Mouse (Mus musculus) erythroblast, adult 5-6 weeks (primary cell): ENCODE measurements at regions not wholly inside any gene's neighbourhood (a gene's known extent, or its start where the extent isn't known, plus 50 kb on each side); places are given as distances from the start of the nearest gene placed in this dataset.

Experiments
- ATAC-seq: replicated peaks from 2 replicates; pipeline ENCODE4 v1.8.0; 2016; ENCODE audit warnings: moderate number of reproducible peaks, mild to moderate bottlenecking, moderate TSS enrichment, inconsistent platforms; ENCODE audit not compliant: poor library complexity, low FRiP score, severe bottlenecking

DNA sequence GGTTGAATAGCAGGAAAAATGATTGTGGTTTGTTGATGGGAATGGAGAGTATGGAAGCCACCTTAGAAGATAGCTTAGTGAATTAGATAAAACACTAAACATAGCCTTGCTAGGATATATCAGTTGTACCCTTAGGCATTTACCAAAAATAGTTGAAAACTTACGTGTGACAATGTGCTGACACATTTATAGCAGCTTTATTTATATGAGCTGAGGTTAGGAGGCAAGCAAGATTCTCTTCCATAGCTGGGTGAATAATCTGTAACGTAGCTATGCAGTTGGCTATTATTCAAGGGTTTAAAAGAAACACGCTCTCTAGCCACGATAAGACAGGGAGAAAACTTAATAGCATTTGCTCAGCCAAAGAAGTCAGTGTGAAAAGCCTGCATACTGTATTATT lies 685.4 kb downstream of the Hs3st4 start:
- no peak for ATAC-seq

DNA sequence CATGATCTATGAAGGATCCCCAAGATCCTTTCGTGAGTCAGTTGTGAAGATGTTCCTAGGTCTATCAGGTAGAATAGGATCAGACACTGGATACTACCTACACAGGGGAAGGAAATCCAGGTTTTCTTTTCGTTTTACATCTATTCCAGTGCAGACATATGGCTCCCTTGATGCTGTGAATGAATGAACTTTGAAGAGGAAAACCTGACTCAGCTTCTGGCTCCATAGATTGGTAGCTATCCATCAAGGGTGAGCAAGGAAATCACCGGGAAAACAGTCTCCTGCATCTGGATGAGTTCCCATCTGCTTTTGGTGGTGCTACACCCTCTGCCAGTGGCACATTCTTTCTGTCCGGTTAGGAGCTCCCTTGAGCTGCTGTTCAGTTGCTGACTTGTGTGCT lies 687.8 kb downstream of the Hs3st4 start:
- no peak for ATAC-seq

DNA sequence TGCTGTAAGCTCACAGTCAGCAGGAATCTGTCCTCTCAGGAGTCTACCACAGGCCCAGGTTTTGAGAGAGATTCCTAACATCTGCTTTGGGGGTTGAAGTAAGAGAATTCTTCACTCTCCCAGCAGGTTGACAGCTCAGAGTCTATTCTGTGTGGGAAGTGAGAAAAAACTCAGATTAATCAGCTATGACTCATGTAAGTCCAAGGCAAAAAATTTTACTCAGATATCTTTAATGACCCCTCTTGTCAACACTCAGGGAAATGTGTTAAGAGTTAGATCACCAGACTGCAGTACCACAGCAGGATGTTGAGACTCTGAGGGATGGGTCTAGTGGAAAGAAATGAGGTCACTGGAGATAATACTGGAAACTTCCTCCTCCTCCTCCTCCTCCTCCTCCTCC lies 688.4 kb downstream of the Hs3st4 start:
- no peak for ATAC-seq

DNA sequence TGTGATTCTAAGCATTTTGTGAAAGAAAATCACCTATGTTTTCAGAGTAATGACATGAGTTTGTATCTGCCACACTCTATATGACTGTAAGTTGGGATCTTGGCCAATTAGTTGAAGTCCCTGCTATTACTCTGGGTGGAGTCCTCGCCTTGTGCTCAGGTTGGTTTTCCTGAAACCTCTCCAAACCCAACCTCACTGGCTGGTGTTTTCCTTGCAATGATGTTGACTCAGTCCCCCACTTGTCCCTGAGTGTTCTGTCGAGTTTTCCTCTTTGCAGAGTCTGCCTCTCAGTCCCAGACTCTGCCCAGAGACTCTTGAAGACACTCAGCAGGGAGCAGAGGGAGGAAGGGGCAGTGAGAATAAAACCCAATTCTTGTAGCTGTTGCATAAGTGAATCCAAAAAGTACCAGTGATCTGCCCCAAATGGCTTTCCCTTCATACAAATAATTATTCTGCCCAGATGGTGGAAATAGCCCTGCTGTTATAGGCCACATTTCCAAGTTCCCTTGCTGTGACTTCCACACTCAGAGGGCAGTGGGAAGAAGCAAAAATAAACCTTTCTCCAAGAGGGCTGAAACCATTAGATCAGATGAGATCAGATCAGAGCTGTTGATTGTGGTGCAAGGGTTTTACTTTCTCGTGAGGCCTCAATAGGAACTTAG lies 694.3 kb downstream of the Hs3st4 start:
- ATAC-seq, result no peak

DNA sequence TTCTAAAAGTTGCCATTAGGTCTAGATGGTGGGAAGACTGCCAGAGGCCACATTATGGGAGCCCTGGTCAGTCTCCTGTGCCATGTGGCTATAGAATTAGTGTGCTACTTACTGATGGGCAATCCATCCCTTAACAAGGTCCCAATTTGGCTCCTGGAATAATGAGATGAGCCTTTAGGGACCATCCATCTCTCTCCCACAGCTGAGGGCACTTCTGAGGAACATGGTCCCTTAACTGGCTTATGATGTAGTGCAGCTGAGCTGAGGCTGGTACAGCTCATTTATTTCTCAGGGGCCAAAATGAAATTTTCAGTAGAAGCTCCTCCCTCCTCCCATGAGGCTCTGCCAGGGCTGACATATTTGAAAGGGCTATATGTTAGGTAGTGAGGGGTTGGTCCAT lies 697.9 kb downstream of the Hs3st4 start:
- ATAC-seq, result no peak

DNA sequence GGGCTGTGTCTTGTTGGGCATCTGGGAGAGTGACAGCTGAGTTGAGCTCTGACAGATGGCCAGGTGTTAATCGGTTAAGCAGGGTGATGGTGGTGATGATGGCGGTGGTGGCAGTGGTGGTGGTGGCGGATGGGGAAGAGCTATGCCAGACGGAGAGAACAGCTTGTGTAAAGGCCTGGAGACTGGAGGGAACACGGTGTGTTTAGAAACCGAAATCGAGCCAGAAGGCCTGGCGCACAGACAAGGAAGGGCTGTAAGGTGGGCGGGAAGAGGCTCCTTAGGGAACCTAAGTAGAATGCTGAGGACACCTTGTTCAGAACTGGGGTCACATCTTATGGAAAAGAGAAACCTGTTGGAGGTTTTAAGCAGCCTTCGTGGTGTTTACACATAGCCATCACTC lies 698.5 kb downstream of the Hs3st4 start:
- no peak for ATAC-seq

DNA sequence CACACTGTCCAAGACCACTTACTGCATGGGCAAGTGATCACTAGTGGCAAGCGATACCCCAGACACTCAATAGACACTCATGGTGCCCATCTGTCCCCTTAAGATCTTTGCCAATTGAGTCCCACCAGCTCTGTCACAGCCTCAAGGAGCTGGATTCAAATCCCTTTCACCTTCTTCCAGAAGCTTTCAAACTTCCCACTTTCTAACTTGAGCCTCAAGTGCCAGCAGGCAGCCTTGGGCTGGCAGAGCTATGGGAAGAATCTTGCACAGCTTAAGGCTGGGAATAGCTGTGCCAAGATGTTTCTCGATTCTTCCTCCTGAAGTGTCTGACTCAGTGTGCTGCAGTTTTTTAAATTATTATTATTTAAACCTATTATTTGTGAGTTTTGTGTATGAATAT lies 699.2 kb downstream of the Hs3st4 start:
- ATAC-seq, result no peak

DNA sequence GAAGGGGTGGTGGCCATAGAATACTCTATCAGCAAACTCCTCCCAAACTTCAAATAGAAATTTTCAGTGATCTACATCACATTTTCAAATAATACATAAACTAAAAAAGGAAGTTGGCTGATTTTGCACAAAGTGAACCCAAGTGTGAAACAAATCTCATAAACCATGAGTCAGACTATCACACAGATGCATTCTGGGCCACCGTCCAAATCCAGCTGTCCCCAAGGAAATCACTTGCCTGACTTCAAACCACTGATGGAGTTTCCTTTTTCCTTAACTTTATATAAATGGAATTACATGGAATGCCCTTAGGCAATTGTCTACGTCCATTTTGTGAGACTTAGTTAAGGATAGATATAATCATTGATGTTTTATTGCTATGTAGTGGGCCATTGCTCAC lies 702.8 kb downstream of the Hs3st4 start:
- ATAC-seq, result no peak

DNA sequence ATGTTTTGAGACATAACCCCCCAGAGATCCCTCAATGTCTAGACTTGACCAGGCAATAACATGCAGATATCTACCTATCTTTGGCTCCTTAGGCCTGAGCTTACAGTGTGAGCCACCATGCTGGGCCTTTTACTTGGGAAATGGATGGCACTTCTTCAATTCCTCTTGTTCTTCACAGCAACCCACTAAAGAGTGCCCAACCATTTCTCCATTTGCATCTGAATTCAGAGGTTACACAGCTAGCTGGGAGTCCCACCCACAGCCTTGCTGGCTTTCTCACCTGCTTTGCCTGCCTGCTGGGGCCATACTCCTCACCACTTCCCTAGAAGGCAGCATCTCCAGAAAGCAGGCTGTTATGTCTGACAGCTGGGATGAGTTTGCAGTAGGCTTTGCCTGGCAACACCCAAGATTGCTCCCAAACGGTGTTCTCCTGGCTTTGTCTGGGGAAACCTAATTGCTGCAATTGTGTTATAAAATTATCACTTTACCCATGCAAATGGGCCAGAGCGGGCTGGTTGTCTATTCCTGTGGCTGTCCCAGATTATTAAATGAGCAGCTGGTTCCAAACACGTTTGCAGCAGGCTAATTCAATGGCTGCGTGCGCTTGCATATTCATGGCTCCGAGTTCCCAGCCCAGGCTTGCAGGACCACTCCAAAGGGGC lies 721.6 kb downstream of the Hs3st4 start:
- ATAC-seq, result no peak

DNA sequence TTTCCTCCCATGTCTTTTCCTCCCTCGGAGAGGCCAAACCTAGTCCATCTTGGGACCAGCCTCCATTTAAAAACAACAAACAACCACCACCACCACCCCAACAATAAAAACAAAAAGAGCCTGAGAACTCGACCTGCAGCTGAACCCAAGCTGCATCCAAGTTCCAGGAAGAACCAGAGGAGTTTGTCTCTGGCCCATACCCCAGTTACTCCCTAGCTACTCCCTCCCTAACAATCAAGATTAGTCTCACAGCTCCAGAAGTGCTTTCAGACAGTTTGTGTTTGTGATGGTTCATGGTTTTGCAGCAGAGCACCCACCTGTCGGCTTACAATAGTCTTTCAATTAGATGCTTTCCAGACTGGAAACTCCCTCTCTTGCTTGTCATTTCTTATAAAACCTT lies 724.5 kb downstream of the Hs3st4 start:
- ATAC-seq, result no peak

DNA sequence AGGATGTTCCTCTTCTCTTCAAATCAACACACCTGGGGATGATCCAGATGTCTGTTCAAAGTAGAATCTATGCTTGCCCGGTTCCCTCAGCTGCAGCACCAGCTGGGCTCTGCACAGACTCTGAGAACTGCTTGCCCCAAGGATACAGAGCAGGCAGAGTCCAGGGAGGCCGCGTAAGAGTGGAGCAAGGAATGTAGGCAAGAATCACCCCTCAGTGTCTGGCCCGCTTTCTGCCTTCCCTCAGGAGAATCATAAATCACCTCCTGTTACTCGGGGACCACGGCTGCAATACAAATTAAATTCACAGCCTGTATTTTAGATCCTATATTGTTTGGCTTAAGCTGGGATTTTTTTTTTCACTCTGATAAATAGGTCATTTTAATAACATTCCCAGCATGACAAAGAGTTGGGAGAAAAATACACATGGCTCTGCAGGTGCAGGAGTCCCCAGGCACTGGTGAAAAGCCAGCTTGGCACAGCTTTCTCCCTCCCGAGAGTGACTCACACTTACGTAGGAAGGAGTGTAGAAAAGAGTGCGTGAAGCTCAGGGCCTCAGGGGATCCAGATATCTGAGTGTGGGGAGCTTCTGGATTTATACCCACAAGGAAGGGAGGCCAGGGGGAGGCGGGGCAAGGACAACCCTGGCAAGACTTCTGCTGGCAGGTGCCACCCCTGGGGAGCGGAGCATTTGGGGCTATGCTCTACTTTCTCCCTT lies 726.3 kb downstream of the Hs3st4 start:
- no peak for ATAC-seq

DNA sequence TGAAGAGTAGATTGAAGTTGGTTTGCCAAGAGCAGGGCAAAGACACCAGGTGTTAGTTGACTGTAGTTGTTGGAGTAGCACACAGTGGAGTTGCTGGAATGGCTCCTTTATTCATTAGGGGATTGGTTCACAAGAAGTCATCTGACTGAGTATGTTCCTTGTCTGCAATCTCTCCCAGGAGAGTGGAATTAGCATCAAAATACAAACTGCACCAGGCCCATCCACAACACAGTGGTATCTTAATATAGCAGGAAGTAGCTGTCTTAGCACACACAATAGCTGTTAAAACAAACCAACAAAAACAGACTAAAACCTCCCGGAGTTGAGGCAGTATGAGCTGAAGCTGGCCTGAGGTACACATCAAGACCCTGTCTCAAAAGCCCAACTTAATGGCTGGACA lies 723.5 kb upstream of the Kdm8 start:
- ATAC-seq, result no peak

DNA sequence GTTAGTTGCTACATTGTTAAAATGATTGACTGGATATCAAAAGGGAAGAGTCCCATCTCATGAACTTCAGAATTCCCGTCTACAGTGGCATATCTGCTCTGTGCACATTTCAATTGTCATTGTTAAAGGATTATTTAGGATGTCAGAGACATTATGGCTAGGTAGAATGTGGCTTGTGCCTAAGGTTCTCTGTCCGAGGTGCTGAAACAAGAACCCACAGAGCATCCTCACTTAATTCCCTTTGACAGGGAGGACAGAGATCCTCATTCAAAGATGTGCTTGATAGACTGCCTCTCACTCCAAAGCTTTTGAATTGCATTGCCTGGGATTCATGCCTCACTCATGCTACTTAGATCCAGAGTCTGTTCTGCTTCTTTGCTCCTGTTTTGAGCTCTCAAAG lies 702.4 kb upstream of the Kdm8 start:
- ATAC-seq, result no peak

DNA sequence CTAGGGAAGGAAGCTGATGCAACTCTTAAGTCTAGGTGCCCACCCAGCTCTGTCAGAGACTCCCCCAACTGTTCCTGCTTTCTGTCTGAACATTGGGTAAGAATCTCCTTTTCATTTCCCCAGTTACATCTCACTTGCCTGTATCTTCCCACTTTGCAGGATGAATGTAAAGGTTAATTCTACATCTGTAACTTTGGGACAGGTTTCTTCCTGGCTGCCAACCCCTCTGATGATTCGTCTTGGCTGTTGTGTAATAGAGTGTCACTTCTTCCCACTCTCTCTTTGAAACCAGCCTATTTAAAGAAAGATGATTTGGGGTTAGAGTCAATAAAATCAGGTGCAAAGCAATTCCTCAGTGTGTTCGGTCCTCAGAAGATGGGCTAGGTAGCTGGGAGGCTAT lies 698.2 kb upstream of the Kdm8 start:
- no peak for ATAC-seq

DNA sequence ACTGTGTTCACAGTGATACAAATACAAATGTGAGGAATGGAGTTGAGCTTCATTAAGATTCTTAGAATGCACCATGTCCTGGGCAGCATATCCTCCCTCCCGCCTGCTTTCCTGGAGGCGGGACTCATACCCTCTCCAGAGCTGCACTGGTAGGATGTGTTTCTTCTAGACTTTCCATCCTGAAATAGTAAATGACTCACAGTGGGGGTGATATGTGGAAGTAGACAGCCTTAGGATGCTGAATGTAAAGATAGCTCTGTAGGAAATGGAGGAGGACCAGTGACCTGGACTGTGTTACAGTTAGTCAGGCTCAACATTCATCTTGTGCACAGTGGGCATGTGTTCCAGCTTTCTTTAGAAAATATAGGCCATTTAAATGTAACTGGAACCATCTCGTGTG lies 696.1 kb upstream of the Kdm8 start:
- ATAC-seq, result no peak

DNA sequence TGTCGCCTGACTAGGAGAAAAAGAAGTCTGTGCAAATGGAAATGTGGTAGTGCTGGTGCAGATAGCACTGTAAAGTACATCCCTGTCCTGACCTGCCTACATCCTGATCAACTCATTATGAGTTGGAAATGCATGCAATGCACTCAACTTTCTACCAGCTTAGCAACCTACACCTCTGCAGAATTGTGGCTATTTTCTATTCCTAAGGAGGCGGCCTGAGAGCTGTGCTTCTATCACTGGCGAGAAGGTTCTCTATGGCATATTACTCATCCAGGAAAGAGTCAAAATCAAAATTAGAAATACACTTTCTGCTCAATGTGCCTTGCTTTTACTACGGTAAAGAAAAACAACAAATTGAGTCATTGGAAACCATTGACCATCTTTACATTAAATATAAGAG lies 685.4 kb upstream of the Kdm8 start:
- no peak for ATAC-seq

DNA sequence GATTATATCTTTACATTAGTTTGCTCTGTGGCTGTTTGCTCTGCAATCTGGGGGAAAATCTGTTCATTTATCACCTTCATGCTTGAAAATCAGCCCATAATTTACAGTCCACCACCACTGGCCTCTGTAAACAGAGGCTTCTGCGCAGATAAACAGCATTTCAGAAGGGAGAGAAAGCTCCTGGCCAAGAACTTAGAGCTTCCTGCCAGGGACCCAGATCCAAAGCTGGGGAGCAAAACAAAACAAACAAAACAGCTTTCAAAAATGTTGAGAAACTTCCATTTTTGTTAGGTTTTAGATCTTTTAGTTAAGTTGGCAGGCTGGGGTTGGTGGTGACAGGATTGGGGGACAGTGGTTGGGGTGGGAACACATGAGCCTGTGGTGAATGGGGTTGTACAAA lies 666.7 kb upstream of the Kdm8 start:
- no peak for ATAC-seq

DNA sequence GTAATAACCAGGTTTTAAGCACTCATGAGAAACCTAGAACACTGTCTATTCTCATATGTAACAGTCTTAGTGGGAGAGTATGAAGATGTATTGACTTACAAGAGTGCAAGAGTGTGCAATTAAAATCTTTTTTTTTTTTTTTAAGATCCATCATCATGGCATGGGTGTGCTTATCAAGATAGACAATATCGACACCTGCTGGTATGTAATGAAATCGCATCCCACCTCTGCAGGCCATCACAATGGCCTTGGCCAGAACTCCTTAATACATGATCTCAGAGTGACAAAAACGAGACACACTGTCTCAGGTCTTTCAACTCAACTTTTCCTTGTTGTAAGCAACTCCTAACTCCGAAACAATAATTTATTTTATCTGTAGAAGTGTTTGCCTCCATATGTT lies 661.7 kb upstream of the Kdm8 start:
- no peak for ATAC-seq

DNA sequence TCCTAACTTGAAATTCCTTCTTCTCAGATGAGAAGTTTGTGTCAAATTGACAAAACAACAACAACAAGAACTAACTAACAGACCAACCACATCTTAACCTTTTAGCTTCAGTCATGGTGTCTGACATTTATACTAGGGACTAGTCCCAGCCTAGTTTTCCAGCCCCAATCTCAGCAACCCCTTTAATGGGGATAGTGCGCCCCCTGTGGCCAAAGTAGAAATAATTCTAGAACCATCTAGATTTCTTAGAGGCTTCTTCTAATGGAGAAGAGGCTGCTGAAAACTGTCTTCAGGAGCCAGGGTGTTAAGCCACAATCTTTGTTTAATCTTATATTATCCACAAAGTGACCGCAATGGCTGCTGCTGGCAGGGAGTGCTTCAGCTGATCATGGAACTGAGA lies 659.5 kb upstream of the Kdm8 start:
- ATAC-seq, result no peak

DNA sequence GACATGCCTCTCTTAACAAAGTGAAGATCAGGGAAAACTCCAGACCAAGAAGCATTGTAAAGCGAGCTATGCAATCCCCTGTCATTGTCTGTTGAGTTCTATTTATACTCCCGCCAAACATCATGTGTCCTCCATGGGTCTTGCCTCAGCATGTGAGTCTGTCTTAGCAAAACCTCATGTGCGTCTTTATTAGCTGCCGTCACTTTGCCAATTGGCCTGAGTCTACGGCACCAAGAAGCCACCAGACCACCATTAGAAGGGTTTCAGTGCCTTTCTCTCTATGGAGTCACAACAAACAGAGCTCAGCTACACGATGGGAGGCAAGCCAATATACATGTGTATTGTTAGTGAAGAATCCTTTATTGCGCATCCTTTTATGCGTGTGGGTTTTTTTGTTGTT lies 658.6 kb upstream of the Kdm8 start:
- no peak for ATAC-seq

DNA sequence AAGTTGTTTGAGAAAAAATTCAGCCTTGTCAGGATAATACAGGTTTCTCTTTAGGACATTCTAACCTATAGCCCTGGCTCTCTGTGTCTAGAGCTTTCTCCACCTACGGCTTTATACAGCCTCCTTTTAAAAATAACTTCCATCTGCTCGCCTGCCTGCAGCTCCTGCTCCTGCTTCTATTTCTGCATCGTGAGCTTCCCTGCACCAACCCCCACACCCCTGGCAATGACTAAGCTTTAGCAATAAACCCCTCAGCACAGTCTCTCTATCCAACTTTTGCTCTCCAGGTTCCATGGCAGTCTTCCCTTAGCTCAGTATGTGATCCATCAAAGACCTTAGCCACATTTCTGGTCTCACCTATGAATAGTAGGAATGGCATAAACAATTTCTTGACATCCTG lies 655.7 kb upstream of the Kdm8 start:
- no peak for ATAC-seq

DNA sequence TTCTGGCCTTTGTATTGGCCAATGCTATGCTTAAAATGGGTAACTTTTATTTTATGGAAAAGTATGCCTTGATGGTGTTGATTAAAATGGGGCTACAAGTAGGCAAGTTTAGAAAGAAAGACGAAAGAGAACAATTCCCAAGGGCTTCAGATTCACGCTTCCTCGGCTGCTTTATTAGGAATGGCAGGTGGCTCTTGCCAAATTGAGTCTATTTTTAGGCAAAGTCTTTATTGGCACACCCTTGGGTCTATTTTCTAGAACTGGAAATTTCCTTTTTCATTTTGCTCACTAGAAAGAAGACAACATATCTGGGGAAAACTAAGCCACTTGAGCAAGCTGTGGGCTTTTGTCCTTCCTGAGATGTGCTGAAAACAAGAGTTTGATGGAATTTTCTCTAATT lies 641.4 kb upstream of the Kdm8 start:
- no peak for ATAC-seq
